Mouse (Mus musculus) mammary gland, adult 2 months (tissue): ENCODE results near the gene Psg18. TPM values are rescaled to one million over a fixed set of nuclear protein-coding genes. Genes with fewer than 3 reads are reported as not detected.

Experiments
- polyA plus RNA-seq: library from polyadenylated mRNA; depleted of rRNA; stranded (reverse); fragments of >200 nt; gene quantifications from 2 replicates; pipeline ENCODE4 v1.2.3, GENCODE M21; 2012; ENCODE audit warnings: low replicate concordance; rRNA removed

Gene Psg18
- not detected in 2 replicates for polyA plus RNA-seq

DNA sequence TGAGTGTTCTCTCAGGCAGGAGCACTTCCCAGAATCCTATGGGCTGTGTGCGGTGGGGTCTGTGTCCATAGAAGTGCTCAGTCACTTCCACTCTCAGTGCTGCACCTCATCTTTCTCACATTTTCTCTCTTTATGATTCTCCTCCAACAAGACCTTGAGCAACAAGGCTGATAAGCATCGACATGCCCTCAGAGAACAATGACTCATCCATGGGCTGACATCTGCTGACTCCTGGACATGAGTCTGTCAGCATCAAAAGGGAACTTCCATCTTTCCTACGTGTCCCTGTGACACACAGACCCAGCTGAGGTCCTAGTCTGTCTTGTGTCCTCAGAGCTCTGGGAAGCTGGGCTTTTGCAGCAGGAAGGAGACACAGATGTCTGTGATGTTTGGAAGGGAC, at the start of gene Psg18:
Gene Psg18, minus strand, starts transcription at position 101 of the 400 bp plus-strand sequence.

Other genes starting within 250 kb of the Psg18 start
- not detected in 2 replicates for gene Igfl3, start 178.5 kb downstream of the Psg18 start, polyA plus RNA-seq
- gene Mill1, start 109.7 kb downstream of the Psg18 start, polyA plus RNA-seq, result 0.63 and 1.2 TPM in 2 replicates
- not detected in 2 replicates for gene Psg28, start 77.0 kb upstream of the Psg18 start, polyA plus RNA-seq
- not detected in 2 replicates for gene Psg26, start 129.2 kb upstream of the Psg18 start, polyA plus RNA-seq
- gene Psg25, start 177.3 kb upstream of the Psg18 start, polyA plus RNA-seq, result not detected in 2 replicates
- not detected in 2 replicates for gene Psg27, start 212.3 kb upstream of the Psg18 start, polyA plus RNA-seq